Mouse (Mus musculus): ENCODE results near the gene Ankrd17.
"Not testable (repeated sequence)": the region's sequence is repeated elsewhere in the genome, so short reads cannot be mapped to it uniquely, and the experiment has no call there.

Ankrd17 gene

DNA sequence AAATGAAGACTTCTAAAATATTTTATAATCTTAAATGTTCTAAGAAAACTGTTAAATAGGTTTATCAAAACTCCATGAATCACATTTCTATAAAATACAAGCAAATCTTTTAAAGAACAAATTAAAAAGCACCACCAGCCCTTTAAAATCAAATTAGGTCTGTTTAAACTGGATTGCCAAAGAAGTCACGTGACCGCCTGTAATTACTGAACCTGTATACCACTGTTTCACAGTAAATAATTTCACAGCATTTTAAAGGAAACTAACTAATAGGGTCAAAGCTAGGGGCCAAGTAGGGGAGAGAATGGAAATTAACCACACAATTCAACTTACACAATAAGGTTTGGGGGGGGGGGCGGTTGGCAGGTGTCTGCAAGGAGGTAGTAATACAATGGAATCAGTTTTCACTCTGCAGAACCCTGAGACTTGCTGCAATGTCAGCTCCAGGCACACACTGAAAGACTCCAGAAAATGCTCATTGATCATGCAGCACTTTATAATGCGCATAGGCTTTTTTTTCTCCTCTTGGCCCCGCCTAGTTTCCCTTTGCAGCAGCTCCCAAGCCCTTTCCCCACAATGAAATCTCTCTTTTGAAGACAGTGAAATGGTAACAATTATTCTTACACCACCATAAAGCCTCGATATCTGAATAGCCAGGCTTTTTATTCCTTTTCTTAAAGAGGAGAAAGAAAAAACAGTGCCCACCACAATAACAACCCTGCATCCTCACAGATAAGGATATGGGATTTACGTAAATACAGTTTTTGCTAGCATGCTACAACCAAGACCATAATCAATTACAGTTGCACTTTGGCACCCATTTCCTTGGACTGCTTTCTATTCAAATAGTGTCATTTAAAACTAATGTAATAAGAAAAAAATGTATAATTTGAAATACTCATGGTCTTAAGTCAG lies 27.9 kb downstream of the Ankrd17 start:
- no peak for ATAC-seq (ENCODE audit: low TSS enrichment)

- no peak for ATAC-seq (ENCODE audit: low TSS enrichment)
Observed at GRCm38 (mm10) chr5:90332478-90332877, 33.9 kb downstream of the Ankrd17 start.

- no peak for ATAC-seq (ENCODE audit: low TSS enrichment)
Observed at GRCm38 (mm10) chr5:90331071-90331470, 35.3 kb downstream of the Ankrd17 start.

- no peak for ATAC-seq (ENCODE audit: low TSS enrichment)
Observed at GRCm38 (mm10) chr5:90298396-90298795, 68.0 kb downstream of the Ankrd17 start.

- ATAC-seq (ENCODE audit: low TSS enrichment): peak; percentile 92
Observed at GRCm38 (mm10) chr5:90289887-90290286, 76.5 kb downstream of the Ankrd17 start.

GRCm38 (mm10) chr5:90286559-90286958 lies 79.8 kb downstream of the Ankrd17 start:
- ATAC-seq (ENCODE audit: low TSS enrichment): no peak

DNA sequence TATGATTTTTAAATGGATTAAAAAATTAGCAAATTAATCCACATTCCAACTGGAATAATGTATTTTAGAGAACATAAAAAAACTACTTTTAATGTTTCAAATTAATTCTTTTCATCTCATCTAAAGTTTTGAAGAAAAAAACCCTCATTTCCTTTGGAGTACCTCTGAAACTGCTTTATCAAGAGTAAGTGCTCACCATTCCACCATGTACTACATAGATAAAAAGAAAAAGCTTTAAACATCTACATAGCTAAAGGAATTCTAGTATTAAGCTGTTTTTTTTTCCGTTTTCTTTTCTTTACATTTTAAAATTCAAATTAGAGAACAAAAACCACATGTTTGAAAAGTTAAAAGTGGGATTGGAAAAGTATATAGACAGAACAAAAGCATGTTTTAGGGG lies 86.3 kb downstream of the Ankrd17 start:
- ATAC-seq (ENCODE audit: low TSS enrichment): no peak

DNA sequence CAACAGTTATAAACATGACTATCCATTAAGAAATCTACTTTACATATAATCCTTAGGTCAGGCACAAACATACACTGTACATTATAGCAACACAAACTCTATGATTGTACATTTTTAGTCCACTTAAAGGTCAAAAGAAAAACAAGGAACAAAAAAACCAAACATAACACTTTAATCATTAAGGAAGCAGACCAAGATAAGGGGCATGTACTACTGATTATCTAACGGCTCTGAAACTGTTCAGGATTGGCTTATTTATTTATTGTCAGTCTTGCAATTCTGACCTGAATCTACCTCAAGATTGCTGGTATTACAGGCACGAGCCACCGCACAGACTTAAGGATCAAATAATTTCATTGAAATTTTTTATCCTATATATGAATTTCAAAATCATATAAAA lies 87.0 kb downstream of the Ankrd17 start:
- no peak for ATAC-seq (ENCODE audit: low TSS enrichment)

DNA sequence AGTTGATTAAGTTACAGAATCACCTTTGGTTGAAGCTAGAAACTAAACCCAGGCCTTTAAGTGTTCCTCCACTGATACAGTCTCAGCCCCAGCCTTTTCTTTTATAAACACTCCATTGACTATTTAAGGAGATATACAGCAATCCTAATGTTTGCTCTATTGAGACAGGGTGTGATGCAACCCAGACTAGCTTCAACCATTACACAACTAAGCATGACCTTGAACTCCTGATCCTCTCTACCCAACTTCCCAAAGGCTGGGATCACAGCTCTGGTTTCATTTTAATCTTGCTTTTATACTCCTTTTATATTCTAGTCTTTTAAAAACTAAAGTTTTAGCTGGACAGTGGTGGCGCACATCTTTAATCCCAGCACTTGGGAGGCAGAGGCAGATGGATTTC lies 88.9 kb downstream of the Ankrd17 start:
- ATAC-seq (ENCODE audit: low TSS enrichment): no peak

DNA sequence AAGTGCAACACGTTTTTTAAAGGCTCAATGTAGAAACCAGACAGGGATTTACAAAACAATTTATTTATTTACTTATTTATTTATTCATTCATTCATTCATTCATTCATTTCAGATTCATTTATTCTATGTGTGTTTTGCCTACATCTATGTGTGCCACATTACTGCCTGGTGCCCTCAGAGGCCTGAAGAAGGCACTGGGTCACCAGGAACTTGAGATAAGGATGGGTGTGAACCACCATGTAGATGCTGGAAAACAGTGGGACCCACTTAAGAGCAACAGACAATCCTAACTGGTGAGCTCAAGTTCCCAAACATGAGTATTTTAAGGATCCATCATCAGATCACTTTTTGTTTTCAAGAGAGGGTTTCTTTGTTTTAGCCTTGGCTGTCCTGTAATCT lies 91.6 kb downstream of the Ankrd17 start:
- ATAC-seq (ENCODE audit: low TSS enrichment): no peak

DNA sequence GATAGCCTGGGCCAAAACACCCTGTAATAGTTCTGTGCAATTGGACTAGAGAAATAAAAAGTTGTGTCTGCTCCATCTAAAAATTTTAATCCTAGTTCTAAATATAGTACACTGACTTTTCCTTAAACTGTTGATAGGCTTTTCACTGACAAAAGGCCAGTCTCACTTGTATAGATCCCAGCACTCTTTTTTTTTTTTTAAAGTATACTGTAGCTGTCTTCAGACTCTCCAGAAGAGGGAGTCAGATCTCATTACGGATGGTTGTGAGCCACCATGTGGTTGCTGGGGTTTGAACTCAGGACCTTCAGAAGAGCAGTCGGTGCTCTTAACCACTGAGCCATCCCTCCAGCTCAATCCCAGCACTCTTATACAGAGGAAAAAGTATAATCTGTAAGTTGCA lies 104.1 kb downstream of the Ankrd17 start:
- ATAC-seq (ENCODE audit: low TSS enrichment): not testable (repeated sequence)

GRCm38 (mm10) chr5:90257023-90257422 lies 109.4 kb downstream of the Ankrd17 start:
- ATAC-seq (ENCODE audit: low TSS enrichment): no peak

DNA sequence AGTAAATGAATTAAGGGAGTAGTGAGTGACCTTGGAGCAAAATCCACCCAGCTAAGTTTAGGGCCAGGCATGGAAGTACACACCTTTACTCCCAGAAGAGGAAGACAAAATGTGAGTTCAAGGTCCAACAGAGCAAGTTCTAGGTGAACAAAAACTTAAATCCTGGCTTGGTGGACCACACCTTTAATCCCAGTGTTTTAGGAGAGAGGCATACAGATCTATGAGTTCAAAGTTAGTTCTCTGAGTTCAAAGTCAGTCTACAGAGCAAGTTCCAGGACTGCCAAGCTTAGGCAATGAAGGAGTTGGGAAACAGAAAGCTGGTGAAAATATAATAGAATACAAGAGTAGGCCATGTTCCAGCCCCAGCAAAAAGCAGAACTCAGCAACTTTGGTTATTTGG lies 118.9 kb downstream of the Ankrd17 start:
- ATAC-seq (ENCODE audit: low TSS enrichment): no peak

- no peak for ATAC-seq (ENCODE audit: low TSS enrichment)
Observed at GRCm38 (mm10) chr5:90246987-90247386, 119.4 kb downstream of the Ankrd17 start.

- no peak for ATAC-seq (ENCODE audit: low TSS enrichment)
Observed at GRCm38 (mm10) chr5:90246567-90246966, 119.8 kb downstream of the Ankrd17 start.

DNA sequence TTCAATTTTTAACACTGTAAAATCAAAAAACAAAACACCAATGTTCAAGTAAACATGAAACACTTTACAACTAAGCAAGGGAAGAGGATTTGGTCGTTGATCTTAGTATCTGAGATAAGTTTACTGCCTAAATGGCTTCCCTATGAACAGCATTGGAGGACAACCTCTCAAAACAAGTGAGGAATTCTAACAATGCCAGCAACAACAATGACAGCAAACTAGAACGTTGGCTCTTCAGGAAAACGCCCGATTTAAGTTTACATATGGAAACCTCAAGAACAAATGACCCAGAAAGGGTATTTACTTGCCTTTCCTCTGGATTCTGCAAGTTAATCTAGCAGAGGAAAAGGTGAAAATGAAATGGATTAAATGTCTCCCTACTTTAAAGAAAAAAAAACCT lies 121.0 kb downstream of the Ankrd17 start:
- ATAC-seq (ENCODE audit: low TSS enrichment): no peak

GRCm38 (mm10) chr5:90235217-90235616 lies 131.2 kb downstream of the Ankrd17 start:
- no peak for ATAC-seq (ENCODE audit: low TSS enrichment)

GRCm38 (mm10) chr5:90233305-90233704 lies 133.1 kb downstream of the Ankrd17 start:
- ATAC-seq (ENCODE audit: low TSS enrichment): peak; percentile 50

DNA sequence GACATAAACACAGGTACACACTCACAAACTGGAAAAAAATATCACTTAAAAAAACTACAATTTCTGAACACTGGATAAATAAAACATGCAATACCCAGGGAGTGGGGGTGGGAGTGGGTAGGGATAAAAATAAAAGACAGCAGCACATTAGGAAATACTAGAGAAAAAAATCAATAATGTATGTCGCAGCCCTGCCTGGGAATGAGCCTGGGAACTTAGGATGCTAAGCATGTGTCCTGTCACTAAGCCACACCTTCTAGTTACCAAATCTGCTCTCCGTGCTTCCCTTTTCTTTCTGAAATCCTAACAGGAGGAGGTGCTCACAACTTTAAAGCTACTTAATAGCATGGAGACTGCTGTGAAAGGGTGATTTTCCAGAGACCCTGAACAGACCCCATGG lies 136.6 kb downstream of the Ankrd17 start:
- no peak for ATAC-seq (ENCODE audit: low TSS enrichment)

DNA sequence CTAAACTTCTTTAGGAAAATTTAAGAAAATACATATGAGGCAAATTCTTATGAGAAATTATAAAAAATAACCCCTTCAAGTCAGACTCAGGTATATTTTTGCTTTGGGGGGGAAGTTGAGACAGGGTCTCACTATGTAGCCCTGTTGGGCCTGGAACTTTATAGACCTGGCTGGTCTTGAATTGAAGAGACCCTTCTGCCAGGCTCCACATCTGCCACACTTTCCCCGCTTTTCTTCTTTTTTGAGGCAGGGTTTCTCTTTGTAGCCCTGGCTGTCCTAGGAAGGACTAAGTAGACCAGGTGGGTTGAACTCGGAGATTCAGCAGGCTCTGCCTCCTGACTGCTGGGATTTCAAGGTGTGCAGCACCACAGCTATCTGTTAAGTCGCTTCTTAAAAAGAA lies 139.7 kb downstream of the Ankrd17 start:
- no peak for ATAC-seq (ENCODE audit: low TSS enrichment)

DNA sequence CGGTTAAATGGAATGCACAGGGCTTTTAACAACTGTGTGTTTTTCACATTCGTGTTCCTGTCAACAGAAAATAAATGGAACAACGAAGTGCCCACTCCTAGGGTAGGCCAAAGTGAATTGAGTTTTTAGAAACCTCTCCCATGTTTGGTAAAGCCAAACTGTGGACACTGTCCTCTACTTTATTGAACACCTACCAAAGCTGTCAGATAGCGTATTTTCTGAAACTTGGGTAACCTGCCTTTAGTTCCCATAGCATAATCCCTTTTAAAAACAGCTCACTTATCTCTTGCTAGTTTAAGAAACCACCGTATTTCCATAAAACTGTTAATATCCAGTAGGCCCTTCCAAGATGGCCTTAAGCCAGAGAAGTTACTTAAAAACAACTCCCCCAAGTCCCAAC lies 141.6 kb downstream of the Ankrd17 start:
- no peak for ATAC-seq (ENCODE audit: low TSS enrichment)

GRCm38 (mm10) chr5:90223534-90224381 lies 142.6 kb downstream of the Ankrd17 start, which contains the start of gene Cox18:
Gene Cox18 (minus strand): TSS chr5:90224001.
- ATAC-seq (ENCODE audit: low TSS enrichment): peak; percentile 93

DNA sequence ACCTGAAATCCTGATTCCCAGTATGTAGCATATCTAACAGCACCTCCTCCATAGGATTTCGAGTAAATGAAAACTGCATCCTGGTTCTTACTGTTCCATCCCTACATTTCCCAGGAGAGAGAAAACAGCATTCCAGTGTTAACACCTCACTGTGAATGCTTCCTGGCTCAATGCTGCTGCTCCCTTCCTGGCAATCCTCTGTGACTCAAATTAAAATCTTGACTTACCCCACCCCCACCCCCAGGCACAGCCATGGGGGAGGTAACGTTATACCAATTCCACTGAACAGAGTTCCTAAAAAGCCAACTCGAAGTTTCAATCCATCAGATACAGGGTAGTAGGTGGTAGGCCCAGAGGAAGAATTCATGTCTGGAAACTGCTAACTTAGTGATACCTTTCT lies 143.4 kb downstream of the Ankrd17 start:
- peak; percentile 18; the same call in 1 of the 2 replicates for ATAC-seq (ENCODE audit: low TSS enrichment)

All from frontal cortex, adult (tissue).